Mouse (Mus musculus) mouse trophoblast stem cell (cell line): ENCODE results near the gene Drg2.
"Not testable (repeated sequence)": the region's sequence is repeated elsewhere in the genome, so short reads cannot be mapped to it uniquely, and the experiment has no call there.

Experiments
- in situ Hi-C, 2 experiments: fragments of 300-500 bp; cut with MseI, MboI; formaldehyde crosslinking; loops; 2 replicates in 1 of 2; 3 replicates in 1 of 2; pipeline ENCODE4 v1.15.1; 2025

Gene Drg2

GRCm38 (mm10) chr11:60454080-60454744 lies at the start of gene Drg2:
Gene Drg2 (plus strand): TSS chr11:60454591.
- in situ Hi-C loops, result no loop called here

GRCm38 (mm10) chr11:60406606-60407005 lies 47.8 kb upstream of the Drg2 start:
- in situ Hi-C loops, result loop anchor here in 1 of 2 experiments (5.0 kb wide), 1 partner anchor 59 kb away; no protein-coding TSS in a partner anchor

GRCm38 (mm10) chr11:60412173-60412572 lies 42.2 kb upstream of the Drg2 start:
- in situ Hi-C loops, result no loop called here

GRCm38 (mm10) chr11:60412921-60413320 lies 41.5 kb upstream of the Drg2 start:
- in situ Hi-C loops, result no loop called here

- in situ Hi-C loops, result no loop called here
Measured at GRCm38 (mm10) chr11:60416590-60416962, 37.8 kb upstream of the Drg2 start.

- in situ Hi-C loops, result no loop called here
Measured at GRCm38 (mm10) chr11:60416963-60417716, 37.3 kb upstream of the Drg2 start, which contains the start of gene Gid4. Gene Gid4 (plus strand): TSS chr11:60417145.

- in situ Hi-C loops, result no loop called here
Measured at GRCm38 (mm10) chr11:60417717-60418472, 36.5 kb upstream of the Drg2 start, which contains the start of gene Atpaf2. Gene Atpaf2 (minus strand): TSS chr11:60418457.

GRCm38 (mm10) chr11:60418473-60418803 lies 36.0 kb upstream of the Drg2 start:
- in situ Hi-C loops, result no loop called here

GRCm38 (mm10) chr11:60422046-60422668 lies 32.2 kb upstream of the Drg2 start:
- in situ Hi-C loops, result no loop called here

GRCm38 (mm10) chr11:60423006-60423405 lies 31.4 kb upstream of the Drg2 start:
- in situ Hi-C loops, result no loop called here

- in situ Hi-C loops, result no loop called here
Measured at GRCm38 (mm10) chr11:60426417-60426816, 28.0 kb upstream of the Drg2 start.

GRCm38 (mm10) chr11:60427628-60428027 lies 26.8 kb upstream of the Drg2 start:
- in situ Hi-C loops, result no loop called here

- in situ Hi-C loops, result no loop called here
Measured at GRCm38 (mm10) chr11:60433501-60433900, 20.9 kb upstream of the Drg2 start.

- in situ Hi-C loops, result no loop called here
Measured at GRCm38 (mm10) chr11:60435133-60435532, 19.3 kb upstream of the Drg2 start.

- in situ Hi-C loops, result no loop called here
Measured at GRCm38 (mm10) chr11:60436618-60437017, 17.8 kb upstream of the Drg2 start.

GRCm38 (mm10) chr11:60439621-60440020 lies 14.8 kb upstream of the Drg2 start:
- in situ Hi-C loops, result not testable (repeated sequence)

- in situ Hi-C loops, result no loop called here
Measured at GRCm38 (mm10) chr11:60440176-60440575, 14.2 kb upstream of the Drg2 start.

- in situ Hi-C loops, result no loop called here
Measured at GRCm38 (mm10) chr11:60442896-60443295, 11.5 kb upstream of the Drg2 start.

- in situ Hi-C loops, result no loop called here
Measured at GRCm38 (mm10) chr11:60444007-60444406, 10.4 kb upstream of the Drg2 start.

GRCm38 (mm10) chr11:60454745-60455087 lies 325 bp downstream of the Drg2 start:
- in situ Hi-C loops, result no loop called here

- in situ Hi-C loops, result no loop called here
Measured at GRCm38 (mm10) chr11:60457973-60458372, 3.6 kb downstream of the Drg2 start.

GRCm38 (mm10) chr11:60465943-60466380 lies 11.6 kb downstream of the Drg2 start:
- in situ Hi-C loops, result no loop called here
